Mouse (Mus musculus): ENCODE measurements around the gene Fbxo27.
A peak's percentile ranks its signal among the peaks of the same experiment; 100 is the strongest.
"Not testable (repeated sequence)": the region's sequence is repeated elsewhere in the genome, so short reads cannot be mapped to it uniquely, and the experiment has no call there.

Gene Fbxo27

GRCm38 (mm10) chr7:28692545-28693320, at the start of gene Fbxo27:
Fbxo27 (plus strand) TSS chr7:28692849.
- no peak for DNase-seq

GRCm38 (mm10) chr7:28645366-28645765, 47.3 kb upstream of the Fbxo27 start:
- DNase-seq = no peak

- no peak for DNase-seq
Measured at GRCm38 (mm10) chr7:28645947-28646475, 46.6 kb upstream of the Fbxo27 start.

- DNase-seq = no peak
Measured at GRCm38 (mm10) chr7:28647016-28647415, 45.6 kb upstream of the Fbxo27 start.

- DNase-seq = no peak
Measured at GRCm38 (mm10) chr7:28651157-28651556, 41.5 kb upstream of the Fbxo27 start.

GRCm38 (mm10) chr7:28656430-28656829, 36.2 kb upstream of the Fbxo27 start:
- no peak for DNase-seq

GRCm38 (mm10) chr7:28665620-28666579, 26.7 kb upstream of the Fbxo27 start:
- peak in 1 of 2 experiments; percentile 30 for DNase-seq

GRCm38 (mm10) chr7:28671172-28671571, 21.5 kb upstream of the Fbxo27 start:
- no peak for DNase-seq

GRCm38 (mm10) chr7:28672276-28672675, 20.4 kb upstream of the Fbxo27 start:
- no peak for DNase-seq

GRCm38 (mm10) chr7:28672786-28673185, 19.9 kb upstream of the Fbxo27 start:
- not testable (repeated sequence) for DNase-seq

- DNase-seq = no peak
Measured at GRCm38 (mm10) chr7:28674994-28675393, 17.7 kb upstream of the Fbxo27 start.

GRCm38 (mm10) chr7:28675746-28676145, 16.9 kb upstream of the Fbxo27 start:
- DNase-seq = peak in 1 of 2 experiments; percentile 34

- DNase-seq = peak in 1 of 2 experiments; percentile 30
Measured at GRCm38 (mm10) chr7:28676811-28677541, 15.7 kb upstream of the Fbxo27 start.

- no peak for DNase-seq
Measured at GRCm38 (mm10) chr7:28677624-28678023, 15.0 kb upstream of the Fbxo27 start.

- DNase-seq = no peak
Measured at GRCm38 (mm10) chr7:28691075-28691474, 1.6 kb upstream of the Fbxo27 start.

GRCm38 (mm10) chr7:28693321-28693966, 795 bp downstream of the Fbxo27 start:
- DNase-seq = peak; percentile 89 to 94

- peak in 1 of 2 experiments; percentile 27 for DNase-seq
Measured at GRCm38 (mm10) chr7:28694423-28694822, 1.8 kb downstream of the Fbxo27 start.

GRCm38 (mm10) chr7:28694966-28695511, 2.4 kb downstream of the Fbxo27 start:
- DNase-seq = no peak

GRCm38 (mm10) chr7:28697277-28697676, 4.6 kb downstream of the Fbxo27 start:
- DNase-seq = no peak

- no peak for DNase-seq
Measured at GRCm38 (mm10) chr7:28700269-28700668, 7.6 kb downstream of the Fbxo27 start.

- not testable (repeated sequence) for DNase-seq
Measured at GRCm38 (mm10) chr7:28701306-28701705, 8.7 kb downstream of the Fbxo27 start.
